9 mouse cellular contexts compared by ENCODE assay signal in the genomic region with DNA sequence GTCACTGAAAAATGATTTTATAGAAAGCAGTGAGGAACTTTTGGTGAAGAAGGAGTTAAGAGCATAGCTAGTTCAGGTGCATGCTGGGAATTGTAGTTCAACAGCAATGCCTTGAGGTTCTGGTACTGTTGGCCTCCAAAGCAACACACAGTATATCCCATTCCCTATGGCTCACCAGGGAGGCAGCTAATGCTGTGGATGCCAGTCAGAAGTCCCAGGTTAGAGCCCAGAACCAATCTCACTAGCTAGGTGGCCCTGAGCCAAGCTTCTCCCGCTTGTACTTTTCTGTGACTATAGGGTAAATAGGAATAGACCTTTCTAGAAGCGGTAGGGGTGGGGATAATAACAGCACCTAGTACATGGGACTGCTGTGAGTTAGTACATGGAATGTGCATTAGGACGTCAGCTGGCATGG. TPM values are rescaled to one million over a fixed set of nuclear protein-coding genes. Genes with fewer than 3 reads are reported as not detected.
DNase-seq lines count a peak whose midpoint lies in the region; ATAC-seq lines count a peak whose summit lies in the region.
"Had no signal": no experiment of that assay in that cellular context is flagged by ENCODE, and none has a peak within 500 bp of the region (broad histone marks: within the 10 kb centered on the region; RNA-seq: fewer than 3 reads in every experiment).

No protein-coding gene starts in this region.

- H3K27me3 ChIP-seq in kidney, embryonic 15.5 days: peaks cover 9% of the 10 kb centered on the region
- H3K27me3 ChIP-seq in midbrain, embryonic 13.5 days: no peaks in the 10 kb centered on the region

- no peak for ATAC-seq in kidney, embryonic 15.5 days (replicated peaks; ENCODE audit: low FRiP score)
- peak; percentile 71; the same call in 1 of the 2 replicates for ATAC-seq in midbrain, embryonic 13.5 days

- H3K4me2 ChIP-seq in kidney, embryonic 15.5 days: no peak overlapping the region
- H3K4me2 ChIP-seq in midbrain, embryonic 13.5 days (replicated peaks): no peak overlapping the region
- H3K4me2 ChIP-seq: limb, embryonic 12.5 days had no signal

- peak; percentile 3 for DNase-seq in kidney, adult 9 months
- DNase-seq in brain, adult 2 months (ENCODE audit: low read depth, low spot score): peak; percentile 90
- DNase-seq in cerebellum, adult 9-10 months: peak; percentile 80
- DNase-seq in ovary, postnatal 14 days (ENCODE audit: low spot score): no peak
- DNase-seq in adipocyte (ENCODE audit: low spot score): no peak
- DNase-seq: heart, postnatal 4 days had no signal

- 84% methylated on average over 3 of the region's 3 CpGs for WGBS in kidney, embryonic 15.5 days
- 81% methylated on average over 3 of the region's 3 CpGs for WGBS in midbrain, embryonic 13.5 days

- no peak overlapping the region for H3K4me3 ChIP-seq in kidney, embryonic 15.5 days (replicated peaks)
- H3K4me3 ChIP-seq in midbrain, embryonic 13.5 days (replicated peaks): no peak overlapping the region
- H3K4me3 ChIP-seq: limb, embryonic 12.5 days had no signal

- H3K27ac ChIP-seq in kidney, embryonic 15.5 days: no peak overlapping the region
- H3K27ac ChIP-seq in midbrain, embryonic 13.5 days: no peak overlapping the region
- H3K27ac ChIP-seq: limb, embryonic 12.5 days had no signal

- H3K9ac ChIP-seq in kidney, embryonic 15.5 days: no peak overlapping the region
- H3K9ac ChIP-seq in midbrain, embryonic 13.5 days (replicated peaks): no peak overlapping the region
- H3K9ac ChIP-seq: limb, embryonic 12.5 days had no signal

- no peaks in the 10 kb centered on the region for H3K4me1 ChIP-seq in kidney, embryonic 15.5 days
- H3K4me1 ChIP-seq in midbrain, embryonic 13.5 days (replicated peaks): peaks cover 1% of the 10 kb centered on the region

- no peaks in the 10 kb centered on the region for H3K36me3 ChIP-seq in kidney, embryonic 15.5 days
- H3K36me3 ChIP-seq in midbrain, embryonic 13.5 days: no peaks in the 10 kb centered on the region
- H3K36me3 ChIP-seq: limb, embryonic 12.5 days had no signal

- no peaks in the 10 kb centered on the region for H3K9me3 ChIP-seq in kidney, embryonic 15.5 days (replicated peaks)
- H3K9me3 ChIP-seq in midbrain, embryonic 13.5 days: no peaks in the 10 kb centered on the region
- H3K9me3 ChIP-seq: limb, embryonic 12.5 days had no signal

RNA-seq across cellular contexts. Expression of gene Lgi1, which starts 5.7 kb away (rescaled TPM):
- 2.2 and 2.8 TPM in 2 replicates for polyA plus RNA-seq in kidney, embryonic 15.5 days (2015; fragmentation: Nextera tagmentation; extraction: Ambion mirVana)
- 8.8 and 10.0 TPM in 2 replicates for polyA plus RNA-seq in midbrain, embryonic 13.5 days (2015; fragmentation: Nextera tagmentation; extraction: Ambion mirVana)

RNA-seq across cellular contexts. Expression of gene Fra10ac1, which starts 34.7 kb away (rescaled TPM):
- polyA plus RNA-seq in kidney, embryonic 15.5 days (2015; fragmentation: Nextera tagmentation; extraction: Ambion mirVana): 38.6 and 39.6 TPM in 2 replicates
- 50.9 and 54.6 TPM in 2 replicates for polyA plus RNA-seq in midbrain, embryonic 13.5 days (2015; fragmentation: Nextera tagmentation; extraction: Ambion mirVana)

Comparison
In these comparisons a context has a peak if more than half of its experiments do, and no peak if none do; other contexts are left out.
1. DNase-seq: peak in kidney, adult 9 months (single experiment), brain, adult 2 months (single experiment) and cerebellum, adult 9-10 months (single experiment); none in ovary, postnatal 14 days (single experiment) and adipocyte (single experiment).